Mouse (Mus musculus): ENCODE data around the gene Hoxa10.

DNA sequence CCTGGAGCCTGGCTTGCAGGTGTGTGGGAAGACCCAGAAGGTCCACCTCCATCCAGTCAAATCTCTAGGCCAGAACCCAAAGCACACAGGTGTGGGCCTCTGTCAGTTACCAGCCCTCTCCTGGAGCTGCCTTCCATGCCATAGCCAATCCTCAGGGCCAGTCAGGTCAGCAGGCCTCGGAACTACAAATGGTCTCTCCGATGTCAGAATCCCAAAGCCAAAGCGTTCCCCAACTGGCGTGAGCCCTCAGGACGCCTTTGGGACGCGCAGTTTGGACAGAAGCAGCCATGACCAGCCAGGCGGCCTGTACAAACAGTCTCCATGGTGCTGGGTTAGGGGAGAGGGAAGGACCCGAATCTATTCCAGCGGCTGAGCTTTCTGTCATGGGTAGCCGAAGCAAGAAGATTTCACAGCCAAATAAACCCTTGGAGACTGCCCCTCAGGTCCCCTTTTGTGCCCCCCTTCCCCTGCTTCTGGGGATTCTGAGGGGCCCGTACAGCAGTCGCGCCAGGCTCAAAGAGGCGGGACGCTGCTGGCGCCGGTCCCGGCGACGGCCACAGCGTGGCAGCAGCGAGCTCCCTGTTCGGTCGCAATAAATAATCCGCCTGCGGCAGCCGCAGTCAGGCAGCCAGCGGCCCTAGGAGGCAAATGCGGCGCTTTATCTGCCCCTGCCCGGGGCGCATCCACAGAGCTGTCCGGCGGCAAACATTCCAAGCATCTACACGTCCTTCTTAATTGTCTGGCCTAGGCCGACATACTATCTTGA is 29.3 kb downstream of the Hoxa10 start:
- peak; percentile 41; the same call in 1 of the 2 replicates for TF ChIP-seq POLR2A (IDR thresholded peaks at IDR 0.05; ENCODE audit: low read depth, low read length)
- peak; percentile 53; the same call in 1 of the 2 replicates for TF ChIP-seq CTCF (IDR thresholded peaks at IDR 0.05; ENCODE audit: borderline replicate concordance, insufficient read depth, low read length)

Measured in embryonic fibroblast, embryonic 13.5 days (primary cell).